Mouse (Mus musculus) urinary bladder, postnatal 14 days (tissue): ENCODE data around the gene Hunk.

Experiments used
- DNase-seq: peaks from one replicate; pipeline ENCODE4 v3.0.0; 2021; ENCODE audit warnings: low spot score

Hunk gene

DNA sequence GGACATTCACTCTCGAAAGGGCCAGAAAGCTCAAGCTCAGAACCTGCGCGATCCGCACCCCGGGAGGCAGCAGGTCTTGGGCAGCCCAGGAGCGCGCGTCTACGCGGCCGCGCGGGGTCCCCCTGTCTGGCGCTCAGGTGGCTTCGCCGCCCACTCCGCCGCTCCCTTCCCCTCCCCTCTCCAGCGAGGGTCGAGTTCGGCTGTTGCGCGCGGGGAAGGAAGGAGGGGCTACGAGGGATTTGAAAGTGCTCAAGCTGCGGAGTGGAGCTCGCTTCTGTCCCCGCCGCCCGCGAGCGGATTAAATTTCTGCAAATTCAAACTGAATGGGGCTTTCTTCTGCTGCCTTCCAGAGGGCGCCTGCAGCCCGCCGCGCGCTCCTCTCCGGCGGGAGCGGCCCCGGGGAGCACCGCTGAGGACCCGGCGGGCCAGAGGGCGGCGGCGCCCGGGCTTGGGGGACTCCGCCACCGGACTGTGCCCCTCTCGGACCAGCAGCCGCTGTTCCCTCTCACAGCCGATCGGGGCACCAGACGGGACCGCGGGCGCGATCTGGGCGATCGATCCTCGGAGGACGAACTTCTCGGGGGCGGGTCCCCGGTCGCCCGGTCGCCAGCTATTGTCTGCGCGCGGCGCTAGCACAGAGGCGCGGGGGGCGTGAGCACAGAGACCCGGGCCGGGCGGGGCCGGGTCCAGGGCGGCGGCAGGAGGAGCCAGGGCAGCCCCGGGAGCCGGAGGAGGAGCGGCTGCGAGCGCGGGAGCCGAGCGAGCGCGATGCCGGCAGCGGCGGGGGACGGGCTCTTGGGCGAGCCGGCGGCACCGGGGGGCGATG, at the start of gene Hunk:
Gene Hunk, plus strand, starts transcription at position 326 of the 826 bp plus-strand sequence.
- DNase-seq = peak; percentile 66

DNA sequence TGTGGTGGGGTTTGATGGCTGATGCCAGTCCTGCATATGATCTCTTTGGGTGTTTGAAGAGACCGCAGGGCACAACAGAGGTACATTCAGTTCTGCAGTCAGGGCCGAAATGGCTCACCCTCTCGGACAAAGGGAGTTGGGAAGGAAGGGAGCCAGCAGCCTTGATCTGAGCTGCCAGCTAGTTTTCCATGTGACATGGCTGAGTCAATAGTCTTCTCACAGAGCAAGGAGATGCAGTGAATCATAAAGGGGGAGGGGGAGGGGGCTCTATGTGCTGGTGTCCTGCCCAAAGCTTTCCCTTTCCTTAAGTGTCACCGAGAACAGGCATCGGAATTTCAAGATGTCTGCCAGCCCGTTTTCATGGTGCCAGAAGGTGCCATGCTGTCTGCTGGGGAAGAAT, 46.8 kb upstream of the Hunk start:
- DNase-seq = no peak

DNA sequence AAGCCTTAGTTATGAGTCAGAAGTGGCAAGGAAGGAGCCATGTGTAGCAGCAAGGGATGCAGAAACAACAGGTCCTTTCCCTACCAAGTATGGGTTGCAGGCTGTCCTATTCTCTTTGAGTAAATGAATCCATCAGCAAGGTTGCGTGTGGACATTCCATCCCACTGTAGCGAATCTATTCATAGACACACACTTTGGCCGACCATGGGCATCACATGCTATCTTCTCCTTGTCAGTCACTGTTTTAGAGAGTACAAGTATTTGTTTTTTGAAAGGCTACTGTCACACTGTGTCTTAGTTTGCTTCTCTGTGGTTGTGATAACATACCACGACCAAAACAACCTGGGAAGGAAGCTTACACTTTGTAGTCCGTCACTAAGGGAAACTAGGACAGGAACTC, 44.7 kb upstream of the Hunk start:
- DNase-seq = no peak

DNA sequence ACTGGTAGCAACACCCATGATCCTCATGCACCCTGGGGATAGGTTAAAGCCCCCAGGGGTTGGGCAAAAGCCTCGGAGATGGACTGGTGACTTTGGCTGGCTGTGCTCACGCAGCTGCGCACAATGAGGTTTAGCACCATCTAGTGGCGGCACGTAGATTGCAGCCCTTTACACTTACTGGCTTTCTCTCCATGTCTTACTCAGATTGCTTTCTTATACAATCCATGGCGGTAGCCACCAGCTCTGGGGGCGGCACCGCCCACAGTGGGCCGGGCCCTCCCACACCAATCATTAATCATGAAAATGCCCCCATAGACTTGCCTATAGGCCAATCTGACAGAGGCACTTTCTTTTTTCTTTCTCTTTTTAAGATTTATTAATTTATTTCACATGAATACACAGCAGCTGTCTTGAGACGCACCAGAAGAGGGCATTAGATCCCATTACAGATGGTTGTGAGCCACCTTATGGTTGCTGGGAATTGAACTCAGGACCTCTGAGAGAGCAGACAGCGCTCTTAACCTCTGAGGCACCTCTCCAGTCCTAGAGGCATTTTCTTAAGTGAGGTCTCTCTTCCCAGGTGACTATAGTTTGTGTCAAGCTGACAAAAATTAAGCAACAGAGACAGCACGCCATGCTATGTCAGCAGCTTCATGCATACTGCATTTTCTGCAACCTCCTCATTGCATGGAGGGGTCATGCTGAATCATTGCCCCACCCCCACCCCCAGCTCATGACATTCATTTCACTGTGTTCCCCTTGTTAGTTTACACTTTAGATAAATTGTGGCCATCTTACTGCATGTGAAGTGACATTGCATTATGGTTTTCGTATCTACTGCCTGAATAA, 35.9 kb upstream of the Hunk start:
- DNase-seq = peak; percentile 71

DNA sequence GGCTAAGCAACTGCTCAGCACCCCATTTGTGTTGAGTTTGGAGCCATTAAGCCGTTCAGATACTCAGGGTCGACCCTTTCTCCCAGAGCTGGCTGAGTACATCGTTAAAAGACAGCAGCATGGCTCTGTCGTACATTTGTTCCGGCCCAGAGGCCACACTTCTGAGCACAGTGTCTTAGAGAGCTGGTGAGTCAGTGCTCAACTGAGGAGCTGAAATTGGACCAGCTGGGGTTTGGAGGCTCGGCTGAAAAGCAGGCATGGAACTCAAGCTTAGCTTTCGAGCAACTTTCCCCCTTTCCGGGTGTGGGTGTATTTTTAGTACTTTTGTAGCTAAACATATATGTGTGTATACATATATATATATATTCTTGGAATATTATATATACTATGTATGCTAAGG, 34.1 kb upstream of the Hunk start:
- DNase-seq = no peak

DNA sequence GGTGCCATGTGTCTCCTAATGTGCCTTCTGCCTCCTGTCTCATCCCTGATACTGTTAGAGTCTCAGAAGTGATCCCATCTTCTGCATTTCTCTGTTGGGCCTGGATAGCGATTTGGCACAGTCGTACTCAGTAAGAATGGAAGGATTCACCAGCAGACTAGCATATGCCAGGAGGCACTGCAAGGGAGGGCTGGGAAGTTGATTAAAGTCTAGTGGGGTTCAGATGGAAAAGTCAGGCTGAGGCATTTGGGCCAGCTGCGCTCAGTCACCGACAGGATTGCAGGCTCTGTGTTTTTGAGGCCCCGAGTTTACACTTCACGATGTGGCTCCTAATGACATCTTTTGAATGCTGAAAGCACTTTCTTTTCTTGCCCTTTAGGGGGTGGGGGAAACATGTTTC, 33.1 kb upstream of the Hunk start:
- no peak for DNase-seq

DNA sequence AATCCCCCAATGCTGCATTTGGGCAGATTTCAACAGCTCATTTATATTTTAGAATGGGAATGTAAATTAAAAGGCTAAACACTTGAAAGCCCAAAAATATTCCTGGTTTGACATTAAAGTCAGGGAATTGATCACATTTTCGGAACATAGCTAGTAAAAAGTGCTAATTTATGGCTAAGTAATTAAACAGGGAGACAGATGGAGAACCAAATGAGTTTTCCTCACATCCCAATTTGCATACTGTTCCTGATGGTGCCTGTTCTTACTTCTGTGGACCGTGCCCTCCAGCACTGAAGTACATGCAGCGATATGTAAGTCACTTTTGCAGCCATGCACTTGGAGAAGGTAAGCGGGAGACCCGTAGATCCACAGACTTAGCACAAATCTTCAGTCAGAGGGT, 32.7 kb upstream of the Hunk start:
- DNase-seq = no peak

DNA sequence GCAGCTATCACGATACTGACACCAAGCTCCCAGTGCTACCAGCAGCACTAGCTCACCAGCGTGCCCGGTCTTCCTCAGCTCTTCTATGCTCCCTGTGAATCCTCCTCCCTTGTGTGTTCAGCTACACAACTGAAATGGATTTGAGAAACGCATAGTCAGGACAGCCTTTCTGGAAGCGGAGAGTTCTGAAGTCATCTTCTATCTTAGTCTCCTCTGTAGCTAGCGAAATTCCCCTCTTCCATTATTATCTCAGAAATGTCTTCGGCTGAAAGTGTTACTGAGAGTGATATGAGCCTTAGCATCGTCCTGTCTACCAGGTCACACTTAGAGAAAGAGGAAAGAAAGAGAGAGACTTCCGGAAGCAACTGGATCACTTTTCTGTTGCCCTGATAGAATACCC, 26.5 kb upstream of the Hunk start:
- no peak for DNase-seq

DNA sequence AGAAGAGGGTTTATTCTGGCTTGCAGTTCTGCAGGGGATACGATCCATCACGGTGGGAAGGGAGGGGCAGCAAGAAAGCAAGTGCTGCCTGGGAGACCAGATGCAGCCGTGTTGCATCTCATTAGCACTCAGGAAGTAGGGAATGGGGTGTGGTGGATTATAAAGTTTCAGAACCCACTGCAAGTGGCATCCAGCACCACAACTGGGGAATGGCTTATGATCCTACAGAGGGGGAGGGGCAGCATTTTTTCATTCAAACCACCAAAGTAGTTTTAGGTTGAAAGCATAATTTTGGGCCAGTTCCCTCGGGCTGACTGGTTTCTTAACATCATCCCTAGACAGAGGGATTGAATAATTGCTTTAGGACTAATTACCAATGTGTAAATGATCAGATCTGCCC, 26.1 kb upstream of the Hunk start:
- no peak for DNase-seq

DNA sequence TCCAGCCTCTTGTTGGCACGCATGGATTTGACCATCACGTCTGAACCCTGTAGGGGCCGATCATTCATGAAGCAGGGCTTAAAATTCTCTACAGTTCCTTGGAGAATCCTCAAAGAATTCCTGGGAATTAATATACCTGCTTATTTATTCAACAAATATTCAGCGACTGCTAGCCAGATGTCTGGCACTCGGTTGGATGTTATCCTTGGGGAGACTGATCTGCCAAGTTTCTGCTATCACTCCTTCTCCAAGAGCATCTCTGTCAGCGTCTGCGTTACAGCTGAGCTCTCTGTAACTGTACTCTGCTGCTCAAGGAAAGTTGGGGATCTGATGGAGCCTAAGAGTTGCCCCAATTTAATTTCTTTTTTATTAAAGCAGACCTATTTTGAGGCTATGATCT, 25.5 kb upstream of the Hunk start:
- no peak for DNase-seq

DNA sequence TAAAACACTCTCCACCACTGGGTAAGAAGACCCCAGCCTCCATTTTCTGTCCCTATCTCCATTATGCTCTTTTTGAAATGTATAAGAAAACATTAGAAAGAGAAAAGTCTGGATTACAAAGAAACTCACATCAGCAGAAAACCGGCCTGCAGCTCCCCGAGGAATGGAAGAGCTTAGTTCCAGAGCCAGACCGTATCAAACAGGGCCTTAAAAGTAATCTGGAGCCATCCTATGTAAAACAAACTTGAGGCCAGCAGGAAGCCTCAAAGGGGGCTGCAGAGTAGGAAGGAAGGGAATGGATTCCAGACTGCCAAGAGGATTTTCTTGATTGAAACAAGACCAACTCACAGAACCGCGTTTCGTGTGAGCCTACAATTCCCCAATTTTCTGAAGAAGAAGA, 22.9 kb upstream of the Hunk start:
- no peak for DNase-seq

DNA sequence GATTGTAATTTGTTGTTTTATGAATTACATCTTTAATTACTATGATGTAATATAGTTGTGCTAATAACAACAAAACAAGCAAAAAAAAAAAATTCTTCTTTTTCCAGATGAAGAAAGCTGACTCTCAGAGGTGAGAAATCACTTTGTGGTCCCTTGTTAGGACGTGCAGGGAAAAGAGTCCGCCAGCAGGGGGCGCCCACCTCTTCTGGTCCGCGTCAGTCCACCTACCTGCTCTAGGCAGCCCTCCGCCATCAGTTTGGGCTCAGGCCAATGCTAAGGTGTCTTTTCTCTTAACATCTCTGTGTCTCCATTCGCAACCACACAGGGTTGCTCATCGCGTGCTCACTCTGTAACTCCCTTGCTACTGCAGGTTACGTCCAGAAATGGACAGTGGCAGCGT, 5.9 kb upstream of the Hunk start:
- peak; percentile 86 for DNase-seq

DNA sequence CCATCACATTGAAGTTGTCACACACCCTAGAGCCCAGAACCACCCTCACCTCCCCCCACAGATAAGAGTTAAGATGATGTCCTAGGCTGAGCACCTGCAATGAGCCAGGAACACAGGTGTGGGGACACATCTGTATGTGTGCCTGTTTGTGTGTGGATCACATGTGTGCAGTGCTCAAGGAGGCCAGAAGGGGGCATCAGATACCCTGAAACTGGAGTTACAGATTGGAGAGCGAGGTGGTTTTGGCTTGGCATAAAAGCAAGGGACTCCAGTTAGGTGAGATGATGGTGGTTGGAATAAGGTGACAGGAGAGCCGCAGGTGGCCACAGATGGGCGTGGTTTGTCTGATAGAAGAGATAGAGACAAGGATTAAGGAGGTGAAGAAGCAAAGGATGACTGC, 4.2 kb upstream of the Hunk start:
- no peak for DNase-seq

DNA sequence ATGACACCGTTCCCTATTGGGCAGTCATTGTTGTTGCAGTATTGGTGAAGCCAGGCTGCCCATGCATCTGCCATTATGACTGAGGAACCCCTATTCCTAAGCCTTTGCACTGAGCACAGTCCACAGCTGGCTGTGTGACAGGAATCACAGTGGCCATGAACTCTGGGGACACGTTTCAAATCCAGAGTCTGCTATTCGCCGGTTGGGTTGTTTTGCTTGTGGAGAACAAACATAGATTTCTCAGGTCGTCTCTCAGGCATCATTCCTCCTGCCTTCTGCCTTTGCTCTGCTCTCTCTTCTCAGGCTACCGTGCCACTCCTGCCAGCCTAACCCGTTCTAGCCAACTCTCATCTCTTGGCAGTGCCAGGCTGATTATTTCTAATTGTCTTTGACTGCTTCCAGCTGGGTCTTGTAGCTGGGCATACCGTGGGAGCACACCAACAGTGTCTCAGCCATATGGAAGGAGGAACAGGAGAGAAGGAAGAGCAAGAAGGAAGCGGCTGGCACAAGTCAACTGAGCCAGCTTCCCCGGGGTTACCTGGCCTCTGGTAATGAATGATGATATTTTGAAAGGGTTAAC, 3.0 kb upstream of the Hunk start:
- no peak for DNase-seq

DNA sequence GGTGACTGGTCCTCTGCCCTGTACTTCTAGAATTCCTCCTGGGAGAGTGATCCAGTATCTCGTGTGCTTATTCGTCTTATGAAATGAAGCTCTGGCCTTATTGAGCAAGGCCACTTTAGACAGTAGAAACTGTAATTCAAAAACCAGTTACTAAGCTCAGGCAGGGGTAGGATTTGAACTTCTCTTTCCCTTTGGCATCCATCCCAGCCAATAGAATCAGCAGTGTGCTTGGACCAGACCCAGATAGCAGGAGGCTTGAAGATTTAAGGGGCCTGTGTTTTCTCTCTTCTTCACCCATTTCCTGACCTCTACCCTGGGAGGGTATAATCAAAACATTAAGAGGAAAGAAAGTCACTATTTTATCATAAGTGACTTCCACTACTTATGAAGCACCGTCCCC, 1.8 kb upstream of the Hunk start:
- DNase-seq = no peak

DNA sequence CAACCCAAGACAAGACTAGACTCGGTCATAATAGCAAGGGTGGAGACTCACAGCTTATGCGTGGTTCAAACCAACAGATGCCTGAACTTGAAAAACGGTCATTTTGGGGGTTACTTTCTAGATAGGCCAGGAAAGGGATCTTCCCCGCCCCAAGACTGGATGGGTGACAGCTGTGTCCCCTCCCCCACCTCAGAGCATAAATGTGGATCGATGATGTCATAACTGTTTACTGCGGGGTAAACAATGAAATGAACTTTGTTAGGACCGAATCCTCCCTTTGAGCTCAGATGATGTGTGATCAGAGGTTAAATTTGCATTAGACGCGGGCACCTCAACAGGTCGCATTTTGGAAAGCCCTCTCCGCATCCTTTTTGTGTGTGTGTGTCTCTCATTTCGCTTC, 967 bp upstream of the Hunk start:
- no peak for DNase-seq

DNA sequence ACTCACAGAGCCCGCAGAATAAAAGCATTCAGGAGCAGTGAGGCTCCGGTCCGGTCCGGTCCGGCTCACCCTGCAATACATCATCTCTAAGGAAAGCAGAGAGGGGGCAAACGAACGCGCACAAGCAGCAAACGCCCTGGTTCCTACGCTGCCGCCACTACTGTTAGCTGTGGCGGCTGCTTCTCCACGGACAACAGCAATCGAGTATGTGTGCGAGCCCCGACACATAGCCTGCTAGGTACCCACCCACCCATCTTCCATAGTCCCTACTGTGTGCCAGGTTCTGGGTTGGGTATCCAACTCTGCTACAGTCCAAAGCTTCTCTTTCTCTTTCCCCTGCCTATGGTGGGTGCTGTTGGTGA, 506 bp upstream of the Hunk start:
- DNase-seq = no peak

DNA sequence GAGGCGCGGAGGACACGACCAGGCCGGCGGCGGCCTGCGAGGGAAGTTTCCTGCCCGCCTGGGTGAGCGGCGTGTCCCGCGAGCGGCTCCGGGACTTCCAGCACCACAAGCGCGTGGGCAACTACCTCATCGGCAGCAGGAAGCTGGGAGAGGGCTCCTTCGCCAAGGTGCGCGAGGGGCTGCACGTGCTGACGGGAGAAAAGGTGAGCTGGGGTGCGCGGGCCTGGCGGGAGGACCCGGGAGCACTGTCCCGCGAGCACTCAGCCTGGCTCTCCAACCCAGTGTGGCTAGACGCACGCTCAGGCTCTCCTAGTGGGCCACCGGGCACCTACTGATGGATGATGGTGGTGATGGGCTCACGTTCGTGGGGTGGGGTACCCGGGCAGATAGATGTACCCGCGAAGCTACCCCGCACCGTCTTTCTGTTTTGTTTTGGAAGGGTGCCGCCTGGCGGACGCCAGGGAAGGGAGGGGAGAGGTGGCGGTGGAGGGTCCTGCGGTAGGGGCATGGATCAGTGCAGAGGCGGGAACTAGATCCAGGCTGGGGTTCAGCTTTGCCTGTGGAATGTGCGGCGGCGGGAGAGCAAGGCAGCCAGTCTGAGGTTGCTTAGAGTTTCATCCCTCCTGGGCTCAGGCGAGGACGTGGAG, 824 bp downstream of the Hunk start:
- peak; percentile 52 for DNase-seq

DNA sequence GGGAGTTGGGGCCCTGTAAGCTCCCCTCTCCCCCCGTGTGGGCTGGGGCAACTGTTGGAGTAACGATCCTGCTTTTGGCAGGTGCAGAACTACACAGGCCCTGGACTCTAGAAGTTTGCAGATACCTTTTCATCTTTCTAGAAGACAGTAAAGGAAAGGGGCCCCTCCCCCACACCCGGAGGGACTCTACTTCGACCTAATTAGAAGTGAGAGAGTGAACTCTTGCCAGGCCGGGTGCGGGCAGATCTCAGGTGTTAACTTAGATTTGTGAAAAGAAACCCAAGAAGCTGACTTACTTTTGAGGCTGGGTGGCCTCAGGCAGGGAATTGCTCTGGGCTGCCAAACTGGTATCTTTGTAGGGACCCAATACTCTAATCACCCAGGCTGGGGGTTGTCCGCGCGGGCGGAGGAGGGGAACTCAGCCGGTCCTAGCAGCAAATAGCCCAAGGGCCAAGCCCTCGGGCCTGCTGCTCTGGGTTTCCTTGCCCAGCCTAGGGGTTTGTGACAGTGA, 1.4 kb downstream of the Hunk start:
- peak; percentile 41 for DNase-seq

DNA sequence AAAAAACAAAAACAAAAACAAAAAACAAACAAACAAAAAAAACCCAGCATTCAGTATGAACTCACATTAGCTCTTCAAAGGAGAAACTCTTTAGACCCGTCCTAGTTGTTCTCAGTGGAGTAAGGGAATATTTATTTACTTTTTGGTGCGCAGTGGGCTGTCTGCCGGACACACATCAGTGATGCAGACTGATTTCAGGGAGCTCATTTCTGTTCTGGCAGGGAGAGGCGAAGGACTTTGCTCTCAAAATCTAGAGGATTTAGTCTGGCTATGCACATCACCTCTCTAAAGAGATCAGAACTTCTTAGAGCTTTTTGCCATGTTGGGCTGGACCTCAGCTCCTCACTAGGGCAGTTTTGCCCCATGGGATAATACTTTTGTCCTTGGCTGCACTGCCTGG, 2.1 kb downstream of the Hunk start:
- no peak for DNase-seq

DNA sequence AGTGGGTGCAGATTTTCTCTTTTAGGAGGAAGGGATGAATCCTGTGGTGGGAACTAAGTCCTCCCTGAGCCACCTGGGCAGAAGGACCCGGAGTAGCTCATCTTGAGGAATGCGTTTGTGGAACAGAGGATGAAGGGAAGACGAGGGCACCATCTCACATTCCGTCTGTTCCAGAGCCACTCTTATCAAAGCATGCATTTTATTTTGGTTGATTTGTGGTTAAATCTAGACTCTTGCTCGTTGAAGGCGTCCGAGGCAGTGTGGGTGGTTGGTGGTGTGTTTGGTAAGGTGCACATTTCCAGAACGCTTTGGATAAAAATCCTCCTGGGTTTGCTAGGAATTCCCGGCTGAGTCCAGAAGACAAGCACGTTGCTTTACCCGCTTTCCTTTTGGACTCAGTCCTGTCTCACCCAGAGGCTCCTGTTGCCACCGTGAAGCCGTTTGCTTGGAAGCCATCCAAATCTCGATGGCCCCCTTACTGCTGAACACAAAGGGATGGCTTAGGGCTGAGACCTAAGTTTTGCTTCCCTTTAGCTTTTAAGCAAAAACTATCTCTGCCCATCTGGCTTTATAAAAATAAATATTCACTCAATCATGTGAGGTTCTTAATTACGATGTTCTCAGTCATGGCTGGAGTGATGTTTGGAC, 3.4 kb downstream of the Hunk start:
- no peak for DNase-seq

DNA sequence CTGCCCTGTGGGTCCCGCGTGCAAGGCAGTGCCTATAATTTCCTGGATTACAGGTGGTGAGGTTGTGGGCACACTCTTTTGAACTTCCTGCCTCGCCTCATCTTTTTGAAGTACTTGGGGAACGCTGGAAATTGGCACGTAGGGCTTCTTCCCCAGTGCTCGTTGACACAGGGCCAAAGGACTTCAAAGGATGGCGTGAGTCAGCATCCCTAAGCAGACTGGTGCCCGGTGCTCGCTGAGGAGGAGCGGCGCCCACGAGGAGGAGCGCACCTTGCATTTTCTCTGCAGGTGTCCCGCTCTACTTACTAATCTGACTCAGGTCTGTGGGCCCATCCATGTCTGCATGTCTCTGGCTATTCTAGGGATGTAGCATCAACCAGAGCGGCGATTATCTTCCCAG, 4.9 kb downstream of the Hunk start:
- DNase-seq = no peak
